Mouse (Mus musculus): ENCODE measurements at regions not wholly inside any gene's neighbourhood (a gene's known extent, or its start where the extent isn't known, plus 50 kb on each side); places are given as distances from the start of the nearest gene placed in this dataset.

DNA sequence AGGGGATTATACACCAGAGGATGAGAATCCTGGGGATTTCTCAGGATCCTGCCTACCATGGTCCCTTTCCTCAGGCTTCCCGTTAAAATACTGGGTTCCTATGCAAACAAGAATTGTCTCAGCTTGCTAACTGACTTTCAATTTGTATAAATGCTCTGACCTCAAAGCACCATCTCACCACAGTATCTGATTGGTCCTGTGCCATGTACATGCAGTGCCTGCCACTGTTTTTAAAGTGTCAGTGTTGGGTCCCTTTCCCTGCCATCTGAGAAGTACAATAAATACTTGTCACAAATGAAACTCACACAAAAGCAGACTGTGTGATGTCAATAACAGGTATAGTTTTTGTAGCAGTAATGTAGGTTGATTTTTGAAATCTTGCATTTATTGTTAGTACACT, 109.1 kb upstream of the Mef2c start:
- no peaks in the 10 kb centered on the region for H3K4me1 ChIP-seq (ENCODE audit: control insufficient read depth, insufficient read depth, low read length)
- 15% methylated on average over 1 of the region's 1 CpGs for WGBS
- no peak overlapping the region for H3K4me3 ChIP-seq (ENCODE audit: insufficient read depth, low read depth, low read length)
- TF ChIP-seq POLR2A (IDR thresholded peaks at IDR 0.05; ENCODE audit: insufficient read depth, low read depth, low read length) (no peak), CTCF (IDR thresholded peaks at IDR 0.05; ENCODE audit: insufficient read depth, low read depth, low read length) (no peak)
- H3K27ac ChIP-seq (ENCODE audit: insufficient read depth, low read depth, low read length): no peak overlapping the region

DNA sequence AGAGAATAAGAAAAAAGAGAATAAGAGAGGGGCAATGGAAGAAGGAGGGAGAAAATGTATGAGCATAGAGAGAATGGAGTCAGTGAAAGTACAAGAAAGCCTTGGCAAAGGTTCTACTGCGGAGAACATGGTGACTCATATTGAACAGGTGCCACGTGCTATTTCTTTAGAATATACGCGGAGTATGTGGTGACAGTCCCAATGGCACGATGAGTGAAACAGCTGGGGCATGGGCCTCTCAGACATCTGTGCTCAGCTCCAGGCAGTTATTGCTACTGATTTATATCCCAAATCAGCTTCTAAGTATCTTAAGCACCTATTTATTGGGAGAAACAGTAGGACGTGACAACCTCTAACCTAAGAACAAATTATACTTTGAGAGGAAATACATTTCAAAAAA, 104.5 kb upstream of the Mef2c start:
- TF ChIP-seq CTCF (IDR thresholded peaks at IDR 0.05; ENCODE audit: insufficient read depth, low read depth, low read length) (no peak), POLR2A (IDR thresholded peaks at IDR 0.05; ENCODE audit: insufficient read depth, low read depth, low read length) (no peak)
- 95% methylated on average over 6 of the region's 6 CpGs for WGBS
- no peak overlapping the region for H3K4me3 ChIP-seq (ENCODE audit: insufficient read depth, low read depth, low read length)

DNA sequence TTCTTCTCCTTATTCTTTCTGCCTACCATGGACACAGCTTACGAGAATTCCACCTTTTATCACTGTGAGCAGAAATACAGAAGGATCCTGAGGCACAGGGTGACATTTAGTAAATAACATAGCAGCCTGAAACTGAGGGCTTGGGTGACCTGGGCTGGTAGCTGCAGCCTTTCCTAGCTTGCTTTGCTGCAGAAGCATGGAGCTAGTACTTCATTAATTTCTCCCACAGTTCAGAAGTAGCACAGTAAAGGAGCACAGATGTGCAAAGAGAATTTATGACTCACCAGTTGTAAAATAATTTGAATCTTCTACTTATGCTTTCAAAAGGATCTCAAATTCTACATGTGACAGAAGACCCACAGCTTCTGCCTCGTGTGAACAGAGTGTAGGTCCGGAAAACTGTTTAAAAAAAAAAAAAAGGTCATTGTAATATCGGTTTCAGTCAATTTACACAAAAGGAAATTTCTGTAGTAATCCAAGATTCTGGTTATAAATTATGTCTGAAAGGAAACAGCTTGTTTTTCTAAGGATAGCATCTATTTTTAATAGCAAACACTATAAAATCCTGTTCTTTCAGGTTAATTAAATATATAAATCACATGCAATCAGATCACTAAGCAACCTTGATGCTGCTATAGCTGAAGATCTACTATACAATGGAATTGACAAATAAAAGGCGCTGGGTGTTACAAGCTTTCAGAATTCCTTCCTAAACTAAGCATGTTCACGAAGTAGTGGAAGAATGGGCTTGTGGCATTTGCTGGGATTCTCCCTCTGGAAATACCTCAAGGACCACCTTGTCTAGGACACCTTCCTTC, 64.0 kb upstream of the Mef2c start:
- 73% methylated on average over 6 of the region's 6 CpGs for WGBS
- Histone ChIP-seq H3K4me1 (ENCODE audit: control insufficient read depth, insufficient read depth, low read length) (no peaks in the 10 kb centered on the region), H3K4me3 (ENCODE audit: insufficient read depth, low read depth, low read length) (no peak overlapping the region), H3K27ac (ENCODE audit: insufficient read depth, low read depth, low read length) (no peak overlapping the region)
- TF ChIP-seq POLR2A (IDR thresholded peaks at IDR 0.05; ENCODE audit: insufficient read depth, low read depth, low read length) (no peak), CTCF (IDR thresholded peaks at IDR 0.05; ENCODE audit: insufficient read depth, low read depth, low read length) (no peak)

More for the DNA sequence above, 104.5 kb upstream of the Mef2c start:
- Histone ChIP-seq H3K27ac (ENCODE audit: insufficient read depth, low read depth, low read length) (no peak overlapping the region), H3K4me1 (ENCODE audit: control insufficient read depth, insufficient read depth, low read length) (no peaks in the 10 kb centered on the region)

DNA sequence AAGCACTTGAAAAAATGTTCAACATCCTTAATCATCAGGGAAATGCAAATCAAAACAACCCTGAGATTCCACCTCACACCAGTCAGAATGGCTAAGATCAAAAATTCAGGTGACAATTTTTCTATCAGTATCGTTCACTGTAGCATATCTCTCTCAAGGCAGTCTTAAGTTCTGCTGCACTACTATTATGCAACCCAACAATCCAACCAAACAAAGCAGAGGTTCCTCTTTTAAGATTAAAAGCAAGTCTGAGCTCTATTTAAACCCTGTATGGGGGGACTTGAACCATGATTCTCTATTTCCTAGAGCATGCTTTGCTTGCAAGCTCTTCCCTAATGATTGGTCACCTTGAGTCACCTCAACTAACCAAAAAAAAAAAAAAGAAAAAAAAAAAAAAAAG, 59.6 kb upstream of the Mef2c start:
- no peak overlapping the region for H3K4me3 ChIP-seq (ENCODE audit: insufficient read depth, low read depth, low read length)
- TF ChIP-seq POLR2A (IDR thresholded peaks at IDR 0.05; ENCODE audit: insufficient read depth, low read depth, low read length): no peak
- WGBS: 92% methylated on average over 1 of the region's 1 CpGs
- H3K27ac ChIP-seq (ENCODE audit: insufficient read depth, low read depth, low read length): no peak overlapping the region
- no peaks in the 10 kb centered on the region for H3K4me1 ChIP-seq (ENCODE audit: control insufficient read depth, insufficient read depth, low read length)

DNA sequence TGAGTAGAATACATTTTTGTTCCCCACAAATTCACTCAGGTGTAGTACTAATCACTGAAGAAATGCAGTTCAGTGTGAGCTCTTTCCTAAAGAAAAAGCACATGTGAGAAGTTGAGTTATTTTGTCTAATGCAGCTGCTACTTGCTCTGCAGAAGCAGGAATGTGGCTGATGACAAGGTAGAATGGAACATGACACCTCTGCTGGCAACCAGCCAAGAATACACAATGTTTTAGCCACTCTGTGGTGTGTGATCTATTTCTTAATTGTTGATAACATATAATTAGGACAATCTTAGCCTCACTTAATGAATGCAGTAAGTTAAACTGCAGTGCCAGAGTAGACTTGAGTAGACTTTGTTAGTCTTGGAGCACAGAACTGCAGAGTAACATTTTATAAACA, 53.0 kb upstream of the Mef2c start:
- H3K4me3 ChIP-seq (ENCODE audit: insufficient read depth, low read depth, low read length): no peak overlapping the region
- no peak overlapping the region for H3K27ac ChIP-seq (ENCODE audit: insufficient read depth, low read depth, low read length)
- no peaks in the 10 kb centered on the region for H3K4me1 ChIP-seq (ENCODE audit: control insufficient read depth, insufficient read depth, low read length)
- TF ChIP-seq POLR2A (IDR thresholded peaks at IDR 0.05; ENCODE audit: insufficient read depth, low read depth, low read length) (no peak), CTCF (IDR thresholded peaks at IDR 0.05; ENCODE audit: insufficient read depth, low read depth, low read length) (no peak)

DNA sequence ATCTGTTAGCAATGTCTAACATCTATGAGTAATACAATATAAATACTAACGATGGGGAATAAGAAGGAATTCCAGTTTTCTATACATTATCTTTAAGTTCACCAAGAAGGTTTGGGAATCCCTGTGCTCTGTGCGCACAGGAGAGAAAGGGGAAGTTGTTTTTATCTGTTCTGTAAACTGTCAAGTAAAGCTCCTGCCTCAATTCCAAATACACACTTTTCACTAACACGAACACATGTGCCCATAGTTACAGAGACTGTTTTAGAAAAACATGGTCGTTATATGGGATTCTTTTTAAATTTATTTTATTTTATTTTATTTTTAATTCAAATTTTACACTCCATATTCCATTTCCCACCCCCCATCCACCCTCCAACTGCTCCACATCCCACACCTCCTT, 50.8 kb upstream of the Mef2c start:
- 88% methylated on average over 4 of the region's 4 CpGs for WGBS
- TF ChIP-seq POLR2A (IDR thresholded peaks at IDR 0.05; ENCODE audit: insufficient read depth, low read depth, low read length) (no peak), CTCF (IDR thresholded peaks at IDR 0.05; ENCODE audit: insufficient read depth, low read depth, low read length) (no peak)
- Histone ChIP-seq H3K4me3 (ENCODE audit: insufficient read depth, low read depth, low read length) (no peak overlapping the region), H3K27ac (ENCODE audit: insufficient read depth, low read depth, low read length) (no peak overlapping the region), H3K4me1 (ENCODE audit: control insufficient read depth, insufficient read depth, low read length) (no peaks in the 10 kb centered on the region)

All from olfactory bulb, adult 2 months (tissue).